Mouse (Mus musculus): ENCODE results near the gene Olfr279.

GRCm38 (mm10) chr15:98512799-98513321 lies 20.7 kb downstream of the Olfr279 start:
- TF ChIP-seq POLR2A (IDR thresholded peaks at IDR 0.05; ENCODE audit: borderline replicate concordance, insufficient read depth, low read length) (no peak), CTCF (IDR thresholded peaks at IDR 0.05; ENCODE audit: borderline replicate concordance, insufficient read depth, low read depth, low read length) (no peak)
